Mouse (Mus musculus): ENCODE results near the gene Hspb7. TPM values are rescaled to one million over a fixed set of nuclear protein-coding genes. Genes with fewer than 3 reads are reported as not detected.

Gene Hspb7
- under 1 TPM; 0.11 to 0.16 TPM for total RNA-seq (2021)
- long read RNA-seq: 0 reads

- DNase-seq (ENCODE audit: low spot score in 2 of 2): no peak
These were observed at the start of gene Hspb7 for GRCm38 (mm10) chr4:141420192-141420829. TSS of gene Hspb7 (plus strand) at chr4:141420779.

GRCm38 (mm10) chr4:141372426-141372825 lies 48.2 kb upstream of the Hspb7 start:
- DNase-seq (ENCODE audit: low spot score in 2 of 2): no peak

- DNase-seq (ENCODE audit: low spot score in 2 of 2): no peak
These were observed 40.9 kb upstream of the Hspb7 start for GRCm38 (mm10) chr4:141379674-141380073.

- DNase-seq (ENCODE audit: low spot score in 2 of 2): peak; percentile 45 to 49
These were observed 38.2 kb upstream of the Hspb7 start for GRCm38 (mm10) chr4:141382406-141382805.

GRCm38 (mm10) chr4:141385275-141385674 lies 35.3 kb upstream of the Hspb7 start:
- peak in 1 of 2 experiments; percentile 28 for DNase-seq (ENCODE audit: low spot score in 2 of 2)

GRCm38 (mm10) chr4:141386150-141386549 lies 34.4 kb upstream of the Hspb7 start:
- DNase-seq (ENCODE audit: low spot score in 2 of 2): no peak

- DNase-seq (ENCODE audit: low spot score in 2 of 2): peak; percentile 79 to 83
These were observed 33.3 kb upstream of the Hspb7 start for GRCm38 (mm10) chr4:141387093-141387784.

- DNase-seq (ENCODE audit: low spot score in 2 of 2): no peak
These were observed 32.6 kb upstream of the Hspb7 start for GRCm38 (mm10) chr4:141387933-141388332.

- DNase-seq (ENCODE audit: low spot score in 2 of 2): no peak
These were observed 31.0 kb upstream of the Hspb7 start for GRCm38 (mm10) chr4:141389366-141390150.

GRCm38 (mm10) chr4:141391293-141391692 lies 29.3 kb upstream of the Hspb7 start:
- DNase-seq (ENCODE audit: low spot score in 2 of 2): no peak

- no peak for DNase-seq (ENCODE audit: low spot score in 2 of 2)
These were observed 25.8 kb upstream of the Hspb7 start for GRCm38 (mm10) chr4:141394751-141395150.

GRCm38 (mm10) chr4:141397861-141398260 lies 22.7 kb upstream of the Hspb7 start:
- no peak for DNase-seq (ENCODE audit: low spot score in 2 of 2)

GRCm38 (mm10) chr4:141398545-141398944 lies 22.0 kb upstream of the Hspb7 start, which contains the start of gene Clcnka:
TSS of gene Clcnka (minus strand) at chr4:141398724.
- DNase-seq (ENCODE audit: low spot score in 2 of 2): no peak

GRCm38 (mm10) chr4:141400171-141400570 lies 20.4 kb upstream of the Hspb7 start:
- no peak for DNase-seq (ENCODE audit: low spot score in 2 of 2)

GRCm38 (mm10) chr4:141404518-141405313 lies 15.9 kb upstream of the Hspb7 start:
- DNase-seq (ENCODE audit: low spot score in 2 of 2): peak; percentile 94 to 97

GRCm38 (mm10) chr4:141405314-141405622 lies 15.3 kb upstream of the Hspb7 start:
- DNase-seq (ENCODE audit: low spot score in 2 of 2): no peak

- DNase-seq (ENCODE audit: low spot score in 2 of 2): peak; percentile 44 to 47
These were observed 13.9 kb upstream of the Hspb7 start for GRCm38 (mm10) chr4:141406516-141407299.

- DNase-seq (ENCODE audit: low spot score in 2 of 2): no peak
These were observed 12.0 kb upstream of the Hspb7 start for GRCm38 (mm10) chr4:141408577-141408976.

GRCm38 (mm10) chr4:141411430-141411992 lies 9.1 kb upstream of the Hspb7 start:
- DNase-seq (ENCODE audit: low spot score in 2 of 2): no peak

- DNase-seq (ENCODE audit: low spot score in 2 of 2): no peak
These were observed 4.7 kb upstream of the Hspb7 start, which contains the start of gene Clcnkb for GRCm38 (mm10) chr4:141415924-141416323. TSS of gene Clcnkb (minus strand) at chr4:141416014.

All from layer of hippocampus, postnatal 10 days (tissue).